Mouse (Mus musculus): ENCODE measurements around the gene Abcd3. TPM values are rescaled to one million over a fixed set of nuclear protein-coding genes. Genes with fewer than 3 reads are reported as not detected.

Gene Abcd3
- 10 to 100 TPM; 46.4 to 53.1 TPM for total RNA-seq (2021)

GRCm38 (mm10) chr3:121814877-121815548 is at the start of gene Abcd3:
Gene Abcd3 (minus strand): TSS chr3:121815302.
- intact Hi-C loops (cut with DNase I) = loop anchor here (5.0 kb wide), 1 partner anchor 38 kb away; no protein-coding TSS in a partner anchor
- peak; percentile 85 to 87 for DNase-seq (ENCODE audit: low spot score in 2 of 2)

GRCm38 (mm10) chr3:121859142-121859541 is 44.0 kb upstream of the Abcd3 start:
- no peak for DNase-seq (ENCODE audit: low spot score in 2 of 2)
- intact Hi-C loops (cut with DNase I) = loop anchor here (10.0 kb wide), 1 partner anchor 324 kb away; the partner anchor contains the start of gene Slc44a3

- DNase-seq (ENCODE audit: low spot score in 2 of 2) = no peak
- intact Hi-C loops (cut with DNase I) = loop anchor here (10.0 kb wide), 1 partner anchor 321 kb away; the partner anchor contains the start of gene Slc44a3
These were observed 41.0 kb upstream of the Abcd3 start for GRCm38 (mm10) chr3:121856131-121856530.

DNA sequence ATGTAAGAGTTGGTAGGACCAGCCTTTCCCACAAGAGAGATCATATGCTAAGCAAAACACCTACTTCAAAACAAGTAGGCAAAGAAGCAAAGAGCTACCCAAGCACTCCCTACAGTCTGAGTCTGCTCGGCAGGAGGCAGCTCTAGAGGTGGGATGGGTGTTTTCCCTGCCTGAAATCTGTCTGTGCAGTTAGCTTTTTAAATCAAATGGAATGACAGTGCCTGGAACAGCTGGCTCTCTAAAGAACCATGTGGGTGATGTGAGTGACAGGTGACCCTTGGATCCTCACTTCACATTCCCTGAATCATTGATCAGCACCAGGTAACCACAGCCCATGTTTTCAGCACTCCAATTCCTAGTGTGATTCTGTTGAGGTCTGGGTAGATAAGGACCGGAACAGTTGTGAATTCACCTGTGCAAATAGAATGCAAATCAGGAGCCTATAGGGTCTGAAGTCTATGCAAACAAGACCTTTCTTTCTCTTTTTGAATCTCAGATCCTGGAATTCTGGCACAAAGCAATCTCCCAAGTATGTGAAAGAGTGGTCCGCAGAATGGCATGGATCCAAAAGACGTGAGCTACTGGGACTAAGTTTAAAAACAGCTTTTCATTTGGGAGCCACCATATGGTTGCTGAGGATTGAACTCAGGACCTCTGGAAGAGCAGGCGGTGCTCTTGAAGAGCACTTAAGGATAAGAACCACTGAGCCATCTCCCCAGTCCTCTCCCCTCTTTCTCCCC is 38.8 kb upstream of the Abcd3 start:
- intact Hi-C loops (cut with DNase I) = loop anchor here (10.0 kb wide), 1 partner anchor 319 kb away; the partner anchor contains the start of gene Slc44a3
- no peak for DNase-seq (ENCODE audit: low spot score in 2 of 2)

GRCm38 (mm10) chr3:121852074-121852826 is 37.1 kb upstream of the Abcd3 start:
- DNase-seq (ENCODE audit: low spot score in 2 of 2) = no peak
- intact Hi-C loops (cut with DNase I) = loop anchor here (10.0 kb wide), 1 partner anchor 317 kb away; the partner anchor contains the start of gene Slc44a3

DNA sequence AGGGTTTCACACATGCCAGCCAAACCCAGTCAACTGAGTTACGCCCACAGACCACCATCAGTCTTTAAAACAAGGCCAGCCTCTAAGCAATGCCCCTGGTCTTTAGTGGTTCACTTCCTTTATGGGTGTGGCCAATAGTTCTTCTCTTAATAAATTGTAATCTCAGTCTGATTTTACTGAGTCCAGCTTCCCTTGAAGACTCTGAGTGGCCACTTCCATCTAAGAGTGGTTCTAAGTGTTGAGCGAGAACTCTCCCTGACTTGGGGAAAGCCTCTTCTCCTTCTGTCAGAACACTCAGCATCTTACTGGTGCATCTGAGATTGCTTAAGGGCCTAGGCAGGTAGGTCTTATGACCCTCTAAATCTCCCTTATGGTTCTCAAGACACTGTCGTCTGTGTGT is 35.9 kb upstream of the Abcd3 start:
- intact Hi-C loops (cut with DNase I) = loop anchor here (10.0 kb wide), 1 partner anchor 316 kb away; the partner anchor contains the start of gene Slc44a3
- DNase-seq (ENCODE audit: low spot score in 2 of 2) = no peak

DNA sequence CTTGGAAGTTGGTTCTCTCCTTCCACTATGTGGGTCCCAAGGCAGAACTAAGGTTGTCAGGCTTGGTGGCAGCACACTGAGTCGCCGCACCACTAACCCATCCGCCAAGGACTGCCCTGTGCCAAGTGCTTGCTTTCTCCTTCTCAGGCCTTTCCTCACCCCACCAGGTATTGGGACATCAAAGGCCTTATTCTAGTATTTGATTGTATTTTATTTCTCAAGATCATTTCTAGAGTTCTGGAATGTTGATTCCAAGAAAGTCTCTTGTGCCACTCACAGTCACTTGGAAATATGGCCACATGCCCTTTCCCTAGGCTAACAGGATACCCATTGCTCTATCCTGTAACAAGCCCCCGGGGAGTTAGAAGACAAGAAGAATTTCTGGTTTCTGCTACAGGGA is 35.3 kb upstream of the Abcd3 start:
- no peak for DNase-seq (ENCODE audit: low spot score in 2 of 2)
- intact Hi-C loops (cut with DNase I) = loop anchor here (10.0 kb wide), 1 partner anchor 316 kb away; the partner anchor contains the start of gene Slc44a3

GRCm38 (mm10) chr3:121847296-121847695 is 32.2 kb upstream of the Abcd3 start:
- intact Hi-C loops (cut with DNase I) = no loop called here
- no peak for DNase-seq (ENCODE audit: low spot score in 2 of 2)

- intact Hi-C loops (cut with DNase I) = no loop called here
These were observed 29.6 kb upstream of the Abcd3 start for GRCm38 (mm10) chr3:121844658-121845057.

DNA sequence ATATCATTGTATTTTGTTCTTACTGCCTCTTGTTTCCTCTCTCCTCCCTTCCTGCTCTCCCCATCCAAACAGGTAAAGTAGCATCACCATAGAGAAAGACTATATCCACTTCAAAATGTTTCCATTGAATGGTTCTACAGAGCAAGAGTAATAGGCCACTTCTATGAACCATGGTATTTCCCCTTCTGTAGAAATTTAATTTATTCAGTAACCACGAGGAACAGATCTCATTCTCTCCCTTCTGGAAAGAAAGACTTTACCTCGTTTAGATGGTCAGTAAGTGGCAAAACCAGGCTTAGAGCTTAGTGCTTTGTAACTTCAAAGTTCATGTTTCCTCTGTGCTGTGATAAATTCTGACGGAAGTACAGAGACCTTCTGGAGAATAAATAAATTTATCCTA is 28.9 kb upstream of the Abcd3 start:
- intact Hi-C loops (cut with DNase I) = no loop called here
- no peak for DNase-seq (ENCODE audit: low spot score in 2 of 2)

More at GRCm38 (mm10) chr3:121844658-121845057, 29.6 kb upstream of the Abcd3 start:
- no peak for DNase-seq (ENCODE audit: low spot score in 2 of 2)

DNA sequence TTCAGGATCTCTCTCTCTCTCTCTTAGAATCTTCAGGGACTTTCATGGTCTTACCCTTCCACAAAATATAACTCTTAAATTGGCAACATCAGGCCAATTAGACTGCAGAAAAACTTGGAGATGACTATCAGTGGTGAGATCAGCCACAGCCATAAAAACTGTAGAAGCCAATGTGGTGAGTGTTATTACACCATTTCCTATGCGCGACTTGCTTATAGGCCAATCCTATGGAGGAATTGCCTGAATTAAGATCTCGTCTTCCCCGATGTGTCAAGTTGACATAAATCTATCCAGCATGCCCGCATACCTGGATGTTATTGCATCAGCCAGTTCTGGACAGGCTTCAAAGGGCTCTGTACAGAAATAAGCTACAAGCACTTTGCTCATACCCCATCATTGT is 28.2 kb upstream of the Abcd3 start:
- DNase-seq (ENCODE audit: low spot score in 2 of 2) = no peak
- intact Hi-C loops (cut with DNase I) = no loop called here

DNA sequence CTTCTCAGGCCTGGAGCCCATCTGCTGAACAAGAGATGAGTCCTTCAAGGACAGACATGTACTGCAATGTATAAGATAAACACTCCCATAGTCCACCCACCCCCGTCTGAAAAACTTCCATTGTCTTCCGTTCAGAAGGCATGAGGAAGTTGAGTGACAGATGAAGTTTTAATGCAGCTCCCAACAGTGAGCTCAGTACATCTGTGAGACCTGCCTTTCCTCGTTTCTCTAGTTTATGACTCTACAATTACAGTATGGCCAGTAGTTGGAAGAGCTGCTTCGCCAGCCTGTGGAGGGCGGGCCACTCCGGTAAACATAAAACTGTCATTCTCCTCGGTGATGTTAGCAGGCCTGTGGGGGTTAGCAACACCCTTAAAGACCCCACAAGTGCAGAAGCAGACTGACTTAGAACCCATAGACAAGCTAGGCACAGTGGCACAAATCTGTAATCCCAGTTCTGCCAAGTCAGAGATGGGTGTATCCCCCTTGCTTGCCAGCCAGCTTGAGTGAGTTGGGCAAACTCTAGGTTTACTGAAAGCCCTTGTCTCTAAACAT is 27.3 kb upstream of the Abcd3 start:
- no peak for DNase-seq (ENCODE audit: low spot score in 2 of 2)
- intact Hi-C loops (cut with DNase I) = no loop called here

GRCm38 (mm10) chr3:121841412-121842014 is 26.4 kb upstream of the Abcd3 start:
- intact Hi-C loops (cut with DNase I) = no loop called here
- DNase-seq (ENCODE audit: low spot score in 2 of 2) = no peak

- DNase-seq (ENCODE audit: low spot score in 2 of 2) = no peak
- intact Hi-C loops (cut with DNase I) = no loop called here
These were observed 25.2 kb upstream of the Abcd3 start for GRCm38 (mm10) chr3:121840351-121840750.

DNA sequence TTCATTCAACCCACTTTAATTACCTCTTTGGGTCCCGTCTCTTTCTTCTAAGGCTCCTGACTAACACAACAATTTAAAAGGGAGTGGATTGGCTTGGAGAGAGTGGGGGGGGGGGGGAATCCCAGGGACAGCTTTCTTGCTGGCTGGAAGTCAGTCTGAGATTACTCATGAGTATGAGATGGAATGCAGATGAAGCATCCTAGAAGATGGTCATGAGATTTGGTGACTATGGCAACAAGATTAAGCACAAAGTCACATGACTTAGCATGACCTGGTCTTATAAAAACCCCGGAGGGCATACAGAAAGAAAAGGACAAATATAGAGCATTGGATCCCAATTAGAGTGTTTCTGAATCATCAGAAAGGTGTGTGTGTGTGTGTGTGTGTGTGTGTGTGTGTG is 19.6 kb upstream of the Abcd3 start:
- no peak for DNase-seq (ENCODE audit: low spot score in 2 of 2)

DNA sequence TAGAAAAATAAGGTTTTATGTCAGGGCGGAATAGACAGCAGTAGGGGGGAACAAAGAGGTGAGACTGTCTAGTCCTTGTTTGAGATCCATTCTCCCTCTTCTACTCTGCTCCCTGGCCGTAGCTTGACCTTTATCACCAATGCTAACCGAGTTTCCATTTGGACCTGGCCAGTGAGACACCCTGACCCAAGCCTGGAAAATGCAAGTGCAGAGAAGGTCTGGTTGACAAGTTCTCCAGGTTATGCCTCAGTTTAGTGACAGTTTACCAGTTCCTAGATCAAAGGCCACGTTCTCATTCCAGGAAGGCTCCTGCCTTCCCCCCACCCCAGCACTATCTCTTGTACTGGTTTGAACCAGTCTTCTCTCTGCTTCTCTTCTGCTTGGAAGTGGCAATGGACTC is 19.1 kb upstream of the Abcd3 start:
- no peak for DNase-seq (ENCODE audit: low spot score in 2 of 2)
- intact Hi-C loops (cut with DNase I) = no loop called here

More for the DNA sequence above, 19.6 kb upstream of the Abcd3 start:
- intact Hi-C loops (cut with DNase I) = no loop called here

DNA sequence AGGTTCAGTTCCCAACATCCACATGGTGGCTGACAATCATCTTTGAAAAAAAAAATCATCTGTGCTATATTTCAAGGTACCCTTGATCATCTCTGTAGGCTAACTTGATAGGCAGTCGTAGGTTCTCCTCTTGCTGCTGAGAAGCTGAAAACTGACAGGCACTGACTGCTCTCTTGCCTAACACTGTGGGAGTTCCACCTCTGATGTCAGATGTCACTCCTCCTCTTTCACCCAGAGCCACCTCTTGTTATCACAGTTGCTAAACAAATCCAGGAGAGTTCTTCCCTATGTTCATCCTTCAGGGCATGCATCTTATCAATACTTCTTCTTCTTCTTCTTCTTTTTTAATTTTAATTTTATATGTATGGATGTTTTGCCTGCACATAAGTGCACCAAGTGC is 10.0 kb upstream of the Abcd3 start:
- DNase-seq (ENCODE audit: low spot score in 2 of 2) = no peak
- intact Hi-C loops (cut with DNase I) = no loop called here

DNA sequence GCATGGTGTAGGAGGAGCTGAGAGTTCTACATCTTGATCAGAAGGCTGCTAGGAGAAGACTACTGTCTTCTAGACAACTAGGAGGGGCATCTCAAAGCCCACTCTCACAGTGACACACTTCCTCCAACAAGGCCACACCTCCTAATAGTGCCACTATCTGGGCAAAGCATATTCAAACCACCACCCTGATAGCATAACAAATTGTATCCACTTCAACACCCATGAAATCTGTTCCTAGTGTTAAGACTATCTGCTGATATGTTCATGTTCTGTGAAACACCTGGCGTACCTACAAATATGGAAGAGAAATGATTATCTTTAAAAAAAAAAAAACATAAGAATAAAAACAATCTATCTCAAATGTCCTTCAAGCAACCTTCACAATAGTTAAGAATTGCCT is 9.2 kb upstream of the Abcd3 start:
- DNase-seq (ENCODE audit: low spot score in 2 of 2) = no peak
- intact Hi-C loops (cut with DNase I) = no loop called here

GRCm38 (mm10) chr3:121822643-121823042 is 7.5 kb upstream of the Abcd3 start:
- no peak for DNase-seq (ENCODE audit: low spot score in 2 of 2)
- intact Hi-C loops (cut with DNase I) = no loop called here
